8 mouse cellular contexts compared by ENCODE assay signal in genomic region chr17:79918484-79919004, GRCm38 (mm10). TPM values are rescaled to one million over a fixed set of nuclear protein-coding genes. Genes with fewer than 3 reads are reported as not detected.
DNase-seq lines count a peak whose midpoint lies in the region; ATAC-seq and TF ChIP-seq lines count a peak whose summit lies in the region.

No protein-coding gene starts in this region.

- H3K4me3 ChIP-seq in thymus, adult 2 months (ENCODE audit: control insufficient read depth, insufficient read depth, low read length), result no peak overlapping the region
- H3K4me3 ChIP-seq in liver, embryonic 15.5 days (replicated peaks), result peak overlapping the region; percentile 33

- no peak for ATAC-seq in CD4-positive, CD25-positive, alpha-beta regulatory T cell, adult 4 months
- ATAC-seq in liver, embryonic 15.5 days (ENCODE audit: insufficient read depth), result peak; percentile 92

- no peak overlapping the region; the same call in 1 of the 2 replicates for H3K27ac ChIP-seq in thymus, adult 2 months (ENCODE audit: control insufficient read depth, insufficient read depth, low read length)
- peak overlapping the region; percentile 71 for H3K27ac ChIP-seq in liver, embryonic 15.5 days (replicated peaks)

- no peaks in the 10 kb centered on the region for H3K9me3 ChIP-seq in liver, embryonic 15.5 days (replicated peaks)

- H3K4me2 ChIP-seq in liver, embryonic 15.5 days, result peak overlapping the region; percentile 65

- no peak for TF ChIP-seq POLR2A in thymus, adult 2 months (IDR thresholded peaks at IDR 0.05; ENCODE audit: control insufficient read depth, extremely low read depth, insufficient read depth, low read length, poor library complexity)

- 76% methylated on average over 9 of the region's 9 CpGs for WGBS in thymus, adult 2 months
- 9% methylated on average over 9 of the region's 9 CpGs for WGBS in liver, embryonic 15.5 days (ENCODE audit: insufficient replicate concordance)

- DNase-seq in CD4-positive, CD25-positive, alpha-beta regulatory T cell, adult 2 months (ENCODE audit: low read depth, low spot score), result peak; percentile 9
- peak; percentile 18 for DNase-seq in thymus, adult 2 months
- no peak for DNase-seq in thymus, adult 18-20 months
- no peak for DNase-seq in urinary bladder, postnatal 10 days (ENCODE audit: low spot score)
- DNase-seq in cerebellum, adult 8-10 months, result no peak
- DNase-seq in layer of hippocampus, adult 9-11 months, result no peak

- H3K4me1 ChIP-seq in thymus, adult 2 months (replicated peaks; ENCODE audit: control insufficient read depth, insufficient read depth, low read length), result peaks cover 27% of the 10 kb centered on the region
- H3K4me1 ChIP-seq in liver, embryonic 15.5 days (replicated peaks), result peaks cover 26% of the 10 kb centered on the region

- H3K9ac ChIP-seq in liver, embryonic 15.5 days, result no peak overlapping the region

- H3K36me3 ChIP-seq in thymus, adult 2 months (ENCODE audit: control insufficient read depth, insufficient read depth, low read length), result no peaks in the 10 kb centered on the region
- no peaks in the 10 kb centered on the region for H3K36me3 ChIP-seq in liver, embryonic 15.5 days (replicated peaks)

- H3K27me3 ChIP-seq in thymus, adult 2 months (ENCODE audit: control insufficient read depth, insufficient read depth, low read length), result no peaks in the 10 kb centered on the region
- H3K27me3 ChIP-seq in liver, embryonic 15.5 days, result no peaks in the 10 kb centered on the region

- TF ChIP-seq CTCF in thymus, adult 2 months (IDR thresholded peaks at IDR 0.05; ENCODE audit: borderline replicate concordance, control insufficient read depth, extremely low read depth, insufficient read depth, low read length, poor library complexity), result no peak

RNA-seq across cellular contexts. Expression of gene Atl2, which starts 22.6 kb away (rescaled TPM):
- 10 to 100 TPM; 14.3 to 14.4 TPM for polyA plus RNA-seq in CD4-positive, CD25-positive, alpha-beta regulatory T cell, adult 4 months (2017; shearing (Covaris generic))
- 54.5 and 61.0 TPM in 2 replicates for polyA plus RNA-seq in thymus, adult 2 months (2012; rRNA removed)
- 29.7 and 30.2 TPM in 2 replicates for polyA plus RNA-seq in liver, embryonic 15.5 days (2015; fragmentation: Nextera tagmentation; extraction: Ambion mirVana)

Comparison
In these comparisons a context has a peak if more than half of its experiments do, and no peak if none do; other contexts are left out.
1. DNase-seq: peak in CD4-positive, CD25-positive, alpha-beta regulatory T cell, adult 2 months (single experiment) and thymus, adult 2 months (single experiment); none in thymus, adult 18-20 months (0 of 2), urinary bladder, postnatal 10 days (single experiment), cerebellum, adult 8-10 months (single experiment) and layer of hippocampus, adult 9-11 months (single experiment).